Mouse (Mus musculus) ES-E14 (cell line): ENCODE results near the gene Txndc16.

Experiments used
- CHD2 ChIP-seq: IDR thresholded peaks from 2 replicates; pipeline ENCODE4 v1.6.1; 2014; ENCODE audit warnings: mild to moderate bottlenecking, low read depth, low read length, inconsistent platforms
- MAFK ChIP-seq: IDR thresholded peaks from 2 replicates; pipeline ENCODE4 v1.6.1; 2014; ENCODE audit warnings: mild to moderate bottlenecking, low read depth, low read length, inconsistent platforms; ENCODE audit not compliant: insufficient read depth
- ZC3H11A ChIP-seq: IDR thresholded peaks from 2 replicates; pipeline ENCODE4 v1.6.1; 2012; ENCODE audit warnings: low read depth, mild to moderate bottlenecking, inconsistent platforms, low read length, borderline replicate concordance
- ZNF384 ChIP-seq: IDR thresholded peaks from 2 replicates; pipeline ENCODE4 v1.6.1; 2012; ENCODE audit warnings: low read depth, low read length, inconsistent platforms

GRCm38 (mm10) chr14:45200607-45201006 is 19.5 kb downstream of the Txndc16 start:
- TF ChIP-seq CHD2 (no peak), ZNF384 (no peak), MAFK (no peak), ZC3H11A (no peak)
